Mouse (Mus musculus): Measurements from ENCODE around the gene Btnl9. TPM values are rescaled to one million over a fixed set of nuclear protein-coding genes. Genes with fewer than 3 reads are reported as not detected.

Btnl9 gene
- polyA plus RNA-seq, 1 experiment: 4.9 TPM

- peak overlapping the region; percentile 63 for H3K4me3 ChIP-seq (replicated peaks; ENCODE audit: control insufficient read depth, low read depth, low read length)
- H3K4me1 ChIP-seq (ENCODE audit: control insufficient read depth, insufficient read depth, low read length): peaks cover 1% of the 10 kb centered on the region; the same call in 1 of the 2 replicates
- H3K27ac ChIP-seq (ENCODE audit: control insufficient read depth, insufficient read depth, low read depth, low read length, poor library complexity): no peak overlapping the region
- no peak for TF ChIP-seq CTCF (IDR thresholded peaks at IDR 0.05; ENCODE audit: control insufficient read depth, insufficient read depth, low read length)
- no peak; the same call in 1 of the 2 replicates for TF ChIP-seq POLR2A (IDR thresholded peaks at IDR 0.05; ENCODE audit: borderline replicate concordance, control insufficient read depth, low read depth, low read length)
- 28% methylated on average over 50 of the region's 50 CpGs for WGBS
Observed at GRCm38 (mm10) chr11:49168839-49169611, 17.9 kb downstream of the Btnl9 start.

GRCm38 (mm10) chr11:49156821-49157814, 29.8 kb downstream of the Btnl9 start:
- H3K4me3 ChIP-seq (replicated peaks; ENCODE audit: control insufficient read depth, low read depth, low read length): no peak overlapping the region
- 56% methylated on average over 2 of the region's 2 CpGs for WGBS

GRCm38 (mm10) chr11:49154077-49154476, 32.9 kb downstream of the Btnl9 start, which contains the start of gene Olfr1394:
Gene Olfr1394, plus strand, starts transcription at chr11:49154377.
- Histone ChIP-seq H3K27ac (ENCODE audit: control insufficient read depth, insufficient read depth, low read depth, low read length, poor library complexity) (no peak within 1 kb of the TSS), H3K4me1 (ENCODE audit: control insufficient read depth, insufficient read depth, low read length) (peaks cover 1% of the 10 kb centered on the region; the same call in 1 of the 2 replicates), H3K4me3 (replicated peaks; ENCODE audit: control insufficient read depth, low read depth, low read length) (no peak within 1 kb of the TSS)
- TF ChIP-seq CTCF (IDR thresholded peaks at IDR 0.05; ENCODE audit: control insufficient read depth, insufficient read depth, low read length): no peak
- no peak for TF ChIP-seq POLR2A (IDR thresholded peaks at IDR 0.05; ENCODE audit: borderline replicate concordance, control insufficient read depth, low read depth, low read length)
- WGBS: 62% methylated on average over 1 of the region's 1 CpGs

More at GRCm38 (mm10) chr11:49156821-49157814, 29.8 kb downstream of the Btnl9 start:
- no peak for TF ChIP-seq POLR2A (IDR thresholded peaks at IDR 0.05; ENCODE audit: borderline replicate concordance, control insufficient read depth, low read depth, low read length)
- no peak for TF ChIP-seq CTCF (IDR thresholded peaks at IDR 0.05; ENCODE audit: control insufficient read depth, insufficient read depth, low read length)
- Histone ChIP-seq H3K4me1 (ENCODE audit: control insufficient read depth, insufficient read depth, low read length) (peaks cover 1% of the 10 kb centered on the region; the same call in 1 of the 2 replicates), H3K27ac (ENCODE audit: control insufficient read depth, insufficient read depth, low read depth, low read length, poor library complexity) (no peak overlapping the region)

GRCm38 (mm10) chr11:49141974-49142373, 45.0 kb downstream of the Btnl9 start, which contains the start of gene Olfr1395:
Gene Olfr1395, plus strand, starts transcription at chr11:49142274.
- TF ChIP-seq POLR2A (IDR thresholded peaks at IDR 0.05; ENCODE audit: borderline replicate concordance, control insufficient read depth, low read depth, low read length): no peak
- TF ChIP-seq CTCF (IDR thresholded peaks at IDR 0.05; ENCODE audit: control insufficient read depth, insufficient read depth, low read length): no peak
- WGBS: 87% methylated on average over 6 of the region's 6 CpGs
- Histone ChIP-seq H3K4me1 (ENCODE audit: control insufficient read depth, insufficient read depth, low read length) (no peaks in the 10 kb centered on the region), H3K4me3 (replicated peaks; ENCODE audit: control insufficient read depth, low read depth, low read length) (no peak within 1 kb of the TSS), H3K27ac (ENCODE audit: control insufficient read depth, insufficient read depth, low read depth, low read length, poor library complexity) (no peak within 1 kb of the TSS)

GRCm38 (mm10) chr11:49124169-49124568, 62.8 kb downstream of the Btnl9 start:
- no peaks in the 10 kb centered on the region for H3K4me1 ChIP-seq (ENCODE audit: control insufficient read depth, insufficient read depth, low read length)
- no peak overlapping the region for H3K27ac ChIP-seq (ENCODE audit: control insufficient read depth, insufficient read depth, low read depth, low read length, poor library complexity)
- WGBS: 88% methylated on average over 2 of the region's 2 CpGs
- TF ChIP-seq CTCF (IDR thresholded peaks at IDR 0.05; ENCODE audit: control insufficient read depth, insufficient read depth, low read length) (no peak), POLR2A (IDR thresholded peaks at IDR 0.05; ENCODE audit: borderline replicate concordance, control insufficient read depth, low read depth, low read length) (no peak)
- no peak overlapping the region for H3K4me3 ChIP-seq (replicated peaks; ENCODE audit: control insufficient read depth, low read depth, low read length)

- Histone ChIP-seq H3K4me1 (ENCODE audit: control insufficient read depth, insufficient read depth, low read length) (no peaks in the 10 kb centered on the region), H3K4me3 (replicated peaks; ENCODE audit: control insufficient read depth, low read depth, low read length) (no peak overlapping the region), H3K27ac (ENCODE audit: control insufficient read depth, insufficient read depth, low read depth, low read length, poor library complexity) (no peak overlapping the region)
- WGBS: 82% methylated on average over 3 of the region's 3 CpGs
- TF ChIP-seq CTCF (IDR thresholded peaks at IDR 0.05; ENCODE audit: control insufficient read depth, insufficient read depth, low read length): no peak
- TF ChIP-seq POLR2A (IDR thresholded peaks at IDR 0.05; ENCODE audit: borderline replicate concordance, control insufficient read depth, low read depth, low read length): no peak
Observed at GRCm38 (mm10) chr11:49119635-49120034, 67.3 kb downstream of the Btnl9 start.

Other genes with a start within 250 kb of the Btnl9 start
- gene Psme2b, start 241.0 kb downstream of the Btnl9 start, polyA plus RNA-seq (2011; ENCODE audit: insufficient read depth, insufficient read length, low replicate concordance, missing spikeins): 16.9 and 66.0 TPM in 2 replicates
- 0.88 and 2.1 TPM in 2 replicates for gene Olfr56, start 208.3 kb downstream of the Btnl9 start, polyA plus RNA-seq (2011; ENCODE audit: insufficient read depth, insufficient read length, low replicate concordance, missing spikeins)
- 5.1 and 7.9 TPM in 2 replicates for gene 9930111J21Rik1, start 207.8 kb downstream of the Btnl9 start, polyA plus RNA-seq (2011; ENCODE audit: insufficient read depth, insufficient read length, low replicate concordance, missing spikeins)
- not detected in 2 replicates for gene Gm12185, start 194.9 kb downstream of the Btnl9 start, polyA plus RNA-seq (2011; ENCODE audit: insufficient read depth, insufficient read length, low replicate concordance, missing spikeins)
- gene Tgtp1, start 193.0 kb downstream of the Btnl9 start, polyA plus RNA-seq (2011; ENCODE audit: insufficient read depth, insufficient read length, low replicate concordance, missing spikeins): 7.3 and 8.9 TPM in 2 replicates
- 9.1 and 13.8 TPM in 2 replicates for gene 9930111J21Rik2, start 135.9 kb downstream of the Btnl9 start, polyA plus RNA-seq (2011; ENCODE audit: insufficient read depth, insufficient read length, low replicate concordance, missing spikeins)
- 7.7 TPM in 1 of 2 replicates, not detected in the other for gene Tgtp2, start 123.0 kb downstream of the Btnl9 start, polyA plus RNA-seq (2011; ENCODE audit: insufficient read depth, insufficient read length, low replicate concordance, missing spikeins)
- gene Ifi47, start 110.6 kb downstream of the Btnl9 start, polyA plus RNA-seq (2011; ENCODE audit: insufficient read depth, insufficient read length, low replicate concordance, missing spikeins): 18.2 and 26.2 TPM in 2 replicates
- not detected in 2 replicates for gene Olfr1396, start 72.3 kb downstream of the Btnl9 start, polyA plus RNA-seq (2011; ENCODE audit: insufficient read depth, insufficient read length, low replicate concordance, missing spikeins)
- gene Olfr1395, start 44.9 kb downstream of the Btnl9 start, polyA plus RNA-seq (2011; ENCODE audit: insufficient read depth, insufficient read length, low replicate concordance, missing spikeins): not detected in 2 replicates
- gene Olfr1394, start 32.8 kb downstream of the Btnl9 start, polyA plus RNA-seq (2011; ENCODE audit: insufficient read depth, insufficient read length, low replicate concordance, missing spikeins): not detected in 2 replicates
- gene Zfp62, start 16.1 kb upstream of the Btnl9 start, polyA plus RNA-seq (2011; ENCODE audit: insufficient read depth, insufficient read length, low replicate concordance, missing spikeins): 10.4 and 12.0 TPM in 2 replicates
- 37.4 and 63.1 TPM in 2 replicates for gene Mgat1, start 57.0 kb upstream of the Btnl9 start, polyA plus RNA-seq (2011; ENCODE audit: insufficient read depth, insufficient read length, low replicate concordance, missing spikeins)
- 0.50 TPM in 1 of 2 replicates, not detected in the other for gene Olfr1393, start 91.1 kb upstream of the Btnl9 start, polyA plus RNA-seq (2011; ENCODE audit: insufficient read depth, insufficient read length, low replicate concordance, missing spikeins)
- gene Olfr1392, start 98.1 kb upstream of the Btnl9 start, polyA plus RNA-seq (2011; ENCODE audit: insufficient read depth, insufficient read length, low replicate concordance, missing spikeins): not detected in 2 replicates
- gene Olfr10, start 117.6 kb upstream of the Btnl9 start, polyA plus RNA-seq (2011; ENCODE audit: insufficient read depth, insufficient read length, low replicate concordance, missing spikeins): not detected in 2 replicates
- not detected in 2 replicates for gene Olfr1391, start 135.6 kb upstream of the Btnl9 start, polyA plus RNA-seq (2011; ENCODE audit: insufficient read depth, insufficient read length, low replicate concordance, missing spikeins)
- not detected in 2 replicates for gene Olfr1390, start 148.0 kb upstream of the Btnl9 start, polyA plus RNA-seq (2011; ENCODE audit: insufficient read depth, insufficient read length, low replicate concordance, missing spikeins)
- not detected in 2 replicates for gene Olfr1389, start 235.9 kb upstream of the Btnl9 start, polyA plus RNA-seq (2011; ENCODE audit: insufficient read depth, insufficient read length, low replicate concordance, missing spikeins)
- 0.54 and 0.65 TPM in 2 replicates for gene Olfr1388, start 249.5 kb upstream of the Btnl9 start, polyA plus RNA-seq (2011; ENCODE audit: insufficient read depth, insufficient read length, low replicate concordance, missing spikeins)

All from bone marrow, adult 2 months (tissue).